Mouse (Mus musculus): Measurements from ENCODE around the gene Pabpn1.

Gene Pabpn1

DNA sequence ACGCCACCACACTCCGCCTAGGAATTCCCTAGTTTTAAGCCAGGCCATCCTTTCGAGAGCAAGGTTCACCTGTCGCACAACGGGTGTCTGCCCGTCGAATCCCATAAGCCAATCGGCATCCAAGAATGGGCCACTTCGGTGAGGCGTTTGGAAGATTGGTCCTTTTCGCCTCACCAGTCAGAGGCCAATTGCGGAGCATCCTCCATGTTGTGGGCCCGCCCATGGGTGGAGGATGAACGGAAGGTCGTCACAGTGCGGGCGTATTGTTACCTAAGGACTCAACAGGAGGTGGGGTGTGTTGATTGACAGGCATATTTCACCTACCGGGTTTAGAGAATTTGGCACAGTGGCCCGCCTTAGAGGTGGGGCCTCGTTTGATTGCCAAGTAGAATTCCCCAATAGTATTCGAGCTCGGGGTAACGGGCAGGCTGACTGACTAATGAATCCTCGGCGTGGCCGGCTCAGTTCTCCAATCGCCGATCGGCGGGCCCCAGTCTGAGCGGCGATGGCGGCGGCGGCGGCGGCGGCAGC, 1.4 kb downstream of the Pabpn1 start:
- peak; percentile 96 for DNase-seq (ENCODE audit: low spot score in 2 of 2)

DNA sequence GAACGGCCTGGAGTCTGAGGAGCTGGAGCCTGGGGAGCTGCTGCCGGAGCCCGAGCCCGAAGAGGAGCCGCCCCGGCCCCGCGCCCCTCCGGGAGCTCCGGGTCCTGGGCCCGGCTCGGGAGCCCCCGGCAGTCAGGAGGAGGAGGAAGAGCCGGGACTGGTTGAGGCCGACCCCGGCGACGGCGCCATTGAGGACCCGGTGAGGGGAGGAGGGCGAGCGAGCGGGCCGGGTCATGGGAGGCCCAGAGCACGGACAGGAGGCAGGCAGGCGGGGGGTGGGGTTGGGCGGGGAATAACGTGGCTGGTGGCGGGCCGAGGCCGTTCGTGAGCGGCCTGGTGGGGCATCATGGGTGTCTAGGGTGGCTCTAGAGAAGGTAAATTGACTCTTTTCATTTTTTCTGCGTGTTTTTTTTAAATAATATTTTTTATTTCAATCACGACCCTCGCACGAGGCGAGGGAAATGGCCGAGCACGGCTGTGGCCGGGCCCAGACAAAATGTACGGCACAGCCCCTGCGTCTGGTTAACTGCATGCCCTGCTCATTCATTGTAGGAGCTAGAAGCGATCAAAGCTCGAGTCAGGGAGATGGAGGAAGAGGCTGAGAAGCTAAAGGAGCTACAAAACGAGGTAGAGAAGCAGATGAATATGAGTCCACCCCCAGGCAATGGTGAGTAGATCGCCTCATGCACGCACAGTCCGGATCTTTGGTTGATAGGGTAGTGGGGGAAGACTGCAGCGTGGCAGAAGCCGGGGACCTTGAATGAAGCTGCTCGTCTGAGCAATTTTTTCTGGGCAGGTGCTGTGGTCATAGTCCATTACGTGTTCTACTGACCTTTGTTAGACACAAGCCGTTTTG, 2.2 kb downstream of the Pabpn1 start:
- DNase-seq (ENCODE audit: low spot score in 2 of 2): peak; percentile 65 to 85

DNA sequence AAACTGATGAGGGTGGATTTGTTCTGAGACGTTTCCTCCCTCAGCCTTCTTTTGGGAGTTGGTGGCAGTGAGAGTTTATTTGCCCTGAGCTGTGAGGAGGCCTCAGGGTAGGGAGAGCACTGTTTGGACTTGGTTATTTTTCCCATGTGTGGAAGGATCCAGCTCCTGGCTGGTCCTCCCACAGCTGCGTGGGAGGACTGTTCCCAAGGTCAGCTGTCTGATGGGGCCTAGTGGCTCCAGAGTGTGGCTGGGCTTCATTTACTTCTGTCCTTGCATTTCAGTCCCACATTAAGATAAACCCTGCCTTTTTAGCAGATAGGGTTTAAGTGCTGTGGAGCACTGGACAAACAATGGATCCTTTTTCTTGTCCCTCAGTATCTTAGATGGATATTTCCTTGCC, 5.1 kb downstream of the Pabpn1 start:
- DNase-seq (ENCODE audit: low spot score in 2 of 2): no peak

DNA sequence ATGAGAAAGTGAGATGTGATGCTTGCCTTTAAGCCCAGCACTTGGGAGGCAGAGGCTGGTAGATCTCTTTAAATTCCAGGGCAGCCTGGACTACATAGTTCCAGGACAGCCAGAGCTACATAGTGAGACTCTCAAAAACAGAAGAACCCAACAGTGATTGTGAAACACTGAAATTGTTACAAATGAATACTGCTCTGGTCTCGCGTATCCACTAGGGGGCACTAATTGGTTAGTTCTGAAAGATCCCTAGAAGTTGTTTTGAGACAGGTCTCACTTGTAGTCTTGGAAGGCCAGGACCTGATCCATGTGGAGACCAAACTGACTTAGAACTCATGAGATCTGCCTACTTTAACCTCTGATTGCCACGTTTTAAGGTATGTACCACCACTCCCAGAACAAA, 8.1 kb downstream of the Pabpn1 start:
- DNase-seq (ENCODE audit: low spot score in 2 of 2): peak in 1 of 2 experiments; percentile 49

DNA sequence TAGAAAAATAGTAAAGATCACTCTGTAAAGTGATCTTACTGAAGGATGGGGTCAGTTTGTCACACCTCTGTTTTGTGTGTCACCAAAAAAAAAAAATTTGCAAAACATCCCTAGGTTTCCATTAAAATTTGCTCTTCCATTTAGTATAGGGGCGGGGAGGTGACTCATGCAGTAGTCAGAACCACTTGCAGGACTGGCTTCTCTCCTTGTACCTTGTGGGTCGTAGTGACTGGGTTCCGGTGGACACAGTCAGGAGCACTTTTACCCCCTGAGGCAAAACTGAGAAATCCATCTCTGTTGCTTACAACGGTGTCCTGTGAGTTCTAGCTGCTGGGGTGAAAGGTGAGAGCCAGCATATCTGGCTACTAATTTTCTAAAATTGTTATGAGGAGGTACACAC, 11.3 kb downstream of the Pabpn1 start:
- DNase-seq (ENCODE audit: low spot score in 2 of 2): no peak

DNA sequence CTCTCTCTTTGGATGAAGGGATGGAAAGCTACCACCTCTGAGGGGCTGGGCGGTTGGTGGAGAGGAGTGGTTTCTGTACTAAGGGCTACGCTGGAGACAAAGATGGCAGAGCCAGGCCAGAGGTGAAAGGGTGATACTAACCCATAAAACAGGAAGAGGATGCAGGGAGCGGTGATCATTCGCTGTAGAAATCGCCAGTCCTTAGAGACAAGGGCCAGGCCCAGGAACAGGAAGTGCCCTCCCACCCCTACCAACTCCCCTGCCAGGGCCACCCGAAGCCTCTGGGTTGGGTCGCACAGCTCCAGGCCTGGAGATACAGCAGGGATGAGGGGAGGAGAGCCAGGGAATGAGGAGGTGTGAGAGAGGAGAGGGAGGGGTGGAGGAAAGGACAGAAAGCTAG, 16.4 kb downstream of the Pabpn1 start:
- no peak for DNase-seq (ENCODE audit: low spot score in 2 of 2)

DNA sequence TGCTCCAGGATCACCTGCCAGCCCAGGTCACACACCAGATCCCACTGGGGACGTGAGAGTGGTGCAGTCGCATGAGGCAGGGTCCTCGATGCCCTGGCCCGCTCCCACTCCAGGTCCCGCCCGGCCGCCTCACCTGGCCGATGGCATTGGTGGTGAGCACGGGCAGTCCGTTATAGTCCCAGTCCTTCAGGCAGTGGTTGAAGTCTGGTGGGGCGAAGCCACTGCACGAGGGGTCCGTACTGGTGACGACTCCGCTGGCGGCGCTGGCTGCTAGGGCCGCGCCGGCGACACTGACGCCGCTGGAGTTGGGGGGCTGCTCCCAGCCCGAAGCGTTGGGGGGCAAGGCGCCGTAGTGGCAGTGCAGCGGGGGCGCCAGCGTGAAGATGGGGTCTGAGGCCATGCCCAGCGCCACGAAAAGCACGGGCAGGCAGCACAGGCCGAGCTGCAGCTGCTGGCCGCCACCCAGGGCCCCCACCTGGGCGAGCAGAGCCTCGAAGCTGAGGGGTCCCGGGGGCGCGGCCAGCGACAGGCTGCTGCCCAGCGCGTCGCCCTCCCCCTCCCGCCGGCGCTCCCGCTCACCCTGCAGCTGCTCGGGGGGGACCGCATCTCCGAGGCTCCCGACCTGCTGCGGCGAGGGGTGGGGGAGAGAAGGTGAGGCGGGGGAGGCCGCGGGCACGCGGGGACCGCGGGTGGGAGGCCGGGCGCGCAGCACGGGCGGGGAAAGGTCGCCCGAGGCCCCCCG, 20.0 kb downstream of the Pabpn1 start:
- no peak for DNase-seq (ENCODE audit: low spot score in 2 of 2)

DNA sequence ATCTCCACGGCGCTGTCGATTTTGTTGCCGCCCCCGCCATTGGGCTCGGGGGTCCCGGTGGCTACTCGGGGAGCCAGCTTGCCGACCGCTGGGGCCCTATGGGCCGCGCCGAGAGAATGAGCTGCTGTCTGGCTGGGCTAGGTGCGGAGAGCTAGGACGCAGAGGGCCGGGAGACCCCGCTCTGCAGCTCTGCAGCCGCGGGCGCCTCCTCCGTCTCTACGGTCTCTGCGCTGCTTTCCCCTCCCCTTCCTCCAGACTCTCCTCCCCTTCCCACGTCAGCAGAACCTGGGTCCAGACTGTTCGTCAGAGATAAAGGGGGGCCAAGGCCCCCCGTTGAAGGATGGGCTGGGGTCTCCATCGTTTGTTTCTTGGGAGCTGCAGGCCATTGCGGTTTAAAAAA, 20.6 kb downstream of the Pabpn1 start, which contains the start of gene Slc22a17:
Slc22a17 (minus strand) TSS at position 247 of the 400 bp plus-strand sequence.
- peak in 1 of 2 experiments; percentile 69 for DNase-seq (ENCODE audit: low spot score in 2 of 2)

DNA sequence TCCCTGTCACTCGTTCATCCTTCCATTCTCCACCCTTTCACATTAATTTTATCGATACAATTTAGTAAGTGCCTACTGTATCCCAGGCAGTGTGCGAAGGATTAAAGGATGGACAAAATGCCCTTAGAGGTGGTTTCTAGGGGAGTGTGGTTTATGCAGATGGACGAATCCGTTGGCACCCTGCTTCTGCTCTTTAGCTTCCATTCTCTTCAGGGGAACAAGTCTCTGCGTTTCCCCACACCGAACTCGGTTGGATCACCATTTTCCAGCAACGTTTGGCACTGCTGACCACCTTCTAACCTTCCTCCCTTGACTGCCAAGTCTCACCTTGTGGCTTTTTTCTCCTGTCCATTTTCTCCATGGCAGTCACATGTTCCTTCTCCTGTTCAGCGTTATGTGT, 21.0 kb downstream of the Pabpn1 start:
- no peak for DNase-seq (ENCODE audit: low spot score in 2 of 2)

DNA sequence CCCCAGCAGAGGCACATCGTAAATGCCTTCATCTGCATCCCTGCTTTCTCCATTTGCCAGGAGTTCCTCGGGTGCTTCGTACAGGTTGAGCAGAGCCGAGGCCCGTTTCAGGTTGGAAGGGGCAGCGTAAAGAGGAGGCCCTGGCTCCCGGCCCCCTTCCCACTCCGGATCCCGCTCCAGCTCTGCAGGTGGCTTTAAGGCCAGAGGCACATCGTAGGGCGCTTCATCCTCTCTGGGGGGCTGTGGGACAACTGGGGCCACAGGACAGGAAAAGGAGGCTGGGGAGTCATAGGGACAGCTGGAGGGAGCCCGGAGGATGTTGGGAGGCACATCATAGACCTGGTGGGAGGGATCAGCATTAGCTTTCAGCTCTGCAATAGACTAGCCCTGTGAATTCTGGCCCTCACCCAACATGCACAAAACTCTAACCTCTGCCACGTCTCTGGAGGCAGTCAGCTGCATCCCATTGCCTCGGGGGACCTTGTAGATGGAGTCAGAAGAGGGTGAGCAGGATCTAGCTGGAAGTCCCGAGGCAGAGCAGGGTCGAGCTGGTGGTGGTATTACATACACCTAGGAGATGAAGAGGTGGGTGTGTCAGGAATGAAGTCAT, 27.9 kb downstream of the Pabpn1 start:
- DNase-seq (ENCODE audit: low spot score in 2 of 2): no peak

DNA sequence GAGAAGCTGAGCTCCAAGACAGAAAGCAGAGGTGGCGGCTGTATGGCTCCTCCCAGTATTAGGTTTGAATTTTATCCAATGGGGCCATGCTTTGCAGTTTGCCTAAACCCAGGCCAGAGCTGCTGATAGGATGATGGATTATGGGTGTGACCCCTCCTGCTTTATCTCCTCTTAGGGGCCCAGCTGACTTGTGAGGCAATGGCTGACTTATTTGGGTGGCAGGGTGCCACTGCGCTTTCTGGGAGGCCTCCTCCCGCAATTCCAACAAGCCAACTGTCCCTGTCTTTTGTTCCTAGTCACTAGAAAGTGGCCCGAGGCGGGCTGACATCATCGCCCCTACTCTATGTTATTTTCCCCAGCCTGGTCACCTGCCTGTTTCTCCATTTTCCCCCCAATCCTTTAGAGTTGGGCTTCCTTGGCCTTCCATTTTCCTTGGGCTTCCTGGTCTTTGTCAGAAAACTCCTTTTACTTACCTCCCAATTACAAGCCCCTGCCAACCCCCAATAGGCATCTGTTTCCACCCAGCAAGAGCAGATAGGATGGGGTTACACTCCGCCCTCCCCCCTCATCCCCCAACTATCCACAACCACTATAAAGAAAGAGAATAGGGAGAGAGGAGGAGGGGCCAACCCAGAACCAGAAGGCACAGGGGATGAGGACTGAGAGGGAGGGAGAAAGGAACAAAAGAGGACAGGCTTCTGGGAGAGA, 32.5 kb downstream of the Pabpn1 start:
- DNase-seq (ENCODE audit: low spot score in 2 of 2): no peak

DNA sequence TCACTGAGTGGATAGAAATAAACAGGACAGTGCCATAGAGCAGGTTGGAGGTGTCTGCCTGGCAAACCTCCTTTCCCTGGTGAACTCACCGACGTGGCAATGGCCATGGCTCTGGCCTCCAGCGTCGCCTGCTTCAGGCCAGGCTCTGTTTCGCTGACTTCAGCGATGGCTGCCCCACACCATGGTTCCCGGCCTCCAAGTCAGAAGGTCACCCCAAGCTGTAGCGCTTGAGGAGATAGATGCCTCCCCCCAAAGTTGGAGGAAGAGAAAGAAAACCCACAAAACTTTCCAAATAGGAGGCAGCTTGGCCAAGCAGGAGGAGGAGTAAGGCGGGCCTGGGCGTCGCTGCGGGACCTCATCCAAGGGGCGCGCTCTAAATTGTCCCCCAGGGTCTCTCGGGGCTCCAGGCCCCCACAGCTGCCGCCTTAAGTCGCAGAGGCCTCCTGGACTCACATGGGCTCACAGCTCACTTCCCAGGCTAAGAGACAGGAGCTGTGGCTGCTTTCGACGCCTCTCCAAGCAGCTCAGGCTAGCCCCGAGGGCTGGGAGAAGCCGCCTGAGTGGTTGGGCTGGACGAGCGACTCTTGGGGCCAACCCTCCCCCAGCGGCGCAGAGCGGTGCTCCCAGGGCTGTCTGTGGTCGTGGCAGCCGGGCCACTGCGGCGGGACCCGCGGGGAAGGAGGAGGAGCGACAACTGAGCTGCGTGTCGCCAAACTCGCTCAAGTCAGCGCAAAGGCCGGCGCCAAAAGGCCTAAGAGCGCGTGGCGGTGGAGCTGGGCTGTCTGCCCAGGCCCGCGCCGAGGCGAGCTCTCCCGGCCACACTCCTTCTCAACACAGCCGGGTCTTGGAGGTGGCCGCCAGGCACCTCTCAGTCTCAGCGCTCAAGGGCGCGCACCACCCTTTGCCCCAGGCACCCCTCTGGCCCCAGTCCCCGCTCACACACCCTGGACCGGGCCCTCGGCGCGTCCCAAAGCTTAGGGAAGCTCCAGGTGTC, 33.3 kb downstream of the Pabpn1 start, which contains the start of gene Efs:
Efs (minus strand) TSS at position 778 of the 994 bp plus-strand sequence.
- no peak for DNase-seq (ENCODE audit: low spot score in 2 of 2)

DNA sequence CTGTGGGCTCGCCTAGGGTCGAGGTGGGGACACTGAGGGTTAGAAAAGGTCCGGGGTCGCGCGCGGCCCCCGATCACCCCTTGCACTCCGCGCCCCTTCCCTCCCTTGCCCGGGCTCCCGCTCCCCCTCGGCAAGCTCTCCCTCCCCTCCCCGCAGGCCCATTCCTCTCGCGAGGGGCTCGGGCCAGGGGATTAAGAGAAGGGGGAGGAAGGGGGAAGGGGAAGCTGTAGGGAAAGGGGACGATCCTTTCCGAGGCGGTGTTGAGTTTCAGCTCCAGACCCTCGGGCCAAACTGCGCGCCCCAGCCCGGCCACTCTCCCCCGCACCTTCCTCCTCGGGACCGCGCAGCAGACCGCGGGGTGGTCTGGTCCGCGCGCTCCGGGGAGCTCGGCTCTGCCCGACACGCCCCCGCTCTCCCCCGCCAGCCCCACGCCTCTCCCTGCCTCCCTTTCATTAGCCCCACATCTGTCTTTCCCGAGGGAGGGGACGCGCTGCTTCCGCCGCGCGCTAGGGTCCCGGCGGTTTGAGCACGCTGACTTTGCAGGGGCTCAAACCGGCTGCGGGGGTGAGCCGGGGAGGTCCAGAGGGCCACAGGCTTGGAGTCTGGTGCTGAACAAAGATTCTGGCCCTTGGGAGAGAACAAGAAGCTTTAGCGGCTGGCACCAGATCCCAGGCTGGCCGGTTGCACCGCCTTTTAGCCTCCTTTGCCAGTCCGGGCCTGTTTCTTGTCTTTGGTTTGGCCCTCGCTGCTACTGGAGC, 34.3 kb downstream of the Pabpn1 start:
- no peak for DNase-seq (ENCODE audit: low spot score in 2 of 2)

DNA sequence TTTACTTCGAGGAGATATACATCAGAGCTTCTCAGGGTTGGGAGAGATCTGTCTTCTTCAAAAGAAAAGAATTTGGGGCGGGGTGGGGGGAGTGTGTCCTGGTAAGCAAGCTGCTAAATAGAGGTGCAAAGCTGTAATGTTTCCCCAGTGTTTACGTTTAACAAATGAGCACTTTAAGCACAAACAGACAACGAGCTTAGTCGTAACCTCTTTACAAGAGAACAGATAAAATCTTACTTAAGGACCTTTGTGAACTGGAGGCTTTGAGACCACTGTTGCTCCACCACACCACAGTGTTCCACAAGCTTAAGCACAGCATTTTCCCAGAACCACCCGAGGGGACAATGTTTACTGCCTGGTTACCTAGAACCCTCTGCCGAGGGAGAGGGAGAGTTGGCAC, 35.0 kb downstream of the Pabpn1 start:
- DNase-seq (ENCODE audit: low spot score in 2 of 2): no peak

DNA sequence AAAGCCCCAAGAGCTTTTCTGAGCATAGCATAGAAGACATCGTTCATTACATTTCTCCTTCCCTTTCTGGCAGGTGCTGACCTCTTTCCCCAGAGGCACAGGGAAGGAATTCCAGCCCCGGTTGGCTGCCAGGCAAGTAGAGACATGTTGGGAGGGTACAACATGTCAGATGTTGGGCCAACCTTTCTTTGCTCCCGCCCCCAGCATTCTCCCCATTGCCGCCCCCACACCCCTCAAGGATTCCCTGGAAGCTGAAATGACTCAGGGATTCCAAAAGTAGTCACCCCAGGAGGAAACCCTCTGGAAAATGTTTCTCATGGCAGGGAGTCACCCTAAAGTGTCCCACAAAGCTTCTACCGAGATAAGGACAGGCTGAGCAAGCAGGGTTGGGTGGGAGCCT, 37.5 kb downstream of the Pabpn1 start:
- DNase-seq (ENCODE audit: low spot score in 2 of 2): no peak

DNA sequence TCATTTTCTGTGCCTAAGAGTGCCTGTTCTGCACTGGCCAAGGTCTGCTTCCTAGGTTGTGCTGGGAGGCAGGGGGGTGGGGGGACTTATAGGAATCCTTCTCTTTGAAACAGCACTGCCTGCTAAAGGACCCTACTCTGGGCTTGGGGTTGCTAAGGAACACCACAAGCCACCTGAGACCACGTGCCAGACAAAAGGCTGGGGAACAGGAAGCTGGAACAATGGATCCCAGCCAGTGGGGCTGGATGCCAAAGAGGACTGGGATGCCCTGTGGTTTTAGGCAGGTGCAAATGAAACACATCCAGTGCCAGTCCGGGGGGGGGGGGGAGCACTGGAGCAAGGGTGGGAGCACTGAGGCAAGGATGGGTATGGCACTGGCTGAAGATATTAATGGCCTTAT, 38.1 kb downstream of the Pabpn1 start:
- DNase-seq (ENCODE audit: low spot score in 2 of 2): no peak

DNA sequence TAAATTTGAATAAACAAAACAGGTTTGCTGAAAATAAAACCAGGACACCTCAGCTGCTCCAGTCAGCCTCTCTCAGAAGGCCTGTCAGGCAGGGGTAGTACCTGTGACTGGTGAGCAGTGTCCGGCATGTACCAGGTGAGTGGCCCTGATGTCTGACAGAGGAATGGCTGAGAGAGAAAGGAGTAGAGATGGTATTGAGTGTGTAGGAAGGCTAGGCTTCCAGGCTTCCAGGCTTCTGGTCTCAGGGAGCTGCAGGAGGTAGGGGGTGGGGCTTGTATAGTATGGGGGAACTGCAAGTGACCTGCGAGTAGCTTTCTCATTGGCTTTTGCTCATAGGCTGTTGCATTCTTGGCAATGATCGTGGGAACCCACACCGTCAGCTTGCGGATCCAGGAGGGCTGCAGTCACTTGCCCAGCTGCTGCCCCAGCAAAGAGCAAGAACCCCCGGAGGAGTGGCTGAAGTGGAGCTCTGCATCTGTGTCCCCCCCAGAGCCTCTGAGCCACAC, 40.4 kb downstream of the Pabpn1 start, which contains the start of gene Il25:
Il25 (plus strand) TSS at position 51 of the 506 bp plus-strand sequence.
- DNase-seq (ENCODE audit: low spot score in 2 of 2): no peak

DNA sequence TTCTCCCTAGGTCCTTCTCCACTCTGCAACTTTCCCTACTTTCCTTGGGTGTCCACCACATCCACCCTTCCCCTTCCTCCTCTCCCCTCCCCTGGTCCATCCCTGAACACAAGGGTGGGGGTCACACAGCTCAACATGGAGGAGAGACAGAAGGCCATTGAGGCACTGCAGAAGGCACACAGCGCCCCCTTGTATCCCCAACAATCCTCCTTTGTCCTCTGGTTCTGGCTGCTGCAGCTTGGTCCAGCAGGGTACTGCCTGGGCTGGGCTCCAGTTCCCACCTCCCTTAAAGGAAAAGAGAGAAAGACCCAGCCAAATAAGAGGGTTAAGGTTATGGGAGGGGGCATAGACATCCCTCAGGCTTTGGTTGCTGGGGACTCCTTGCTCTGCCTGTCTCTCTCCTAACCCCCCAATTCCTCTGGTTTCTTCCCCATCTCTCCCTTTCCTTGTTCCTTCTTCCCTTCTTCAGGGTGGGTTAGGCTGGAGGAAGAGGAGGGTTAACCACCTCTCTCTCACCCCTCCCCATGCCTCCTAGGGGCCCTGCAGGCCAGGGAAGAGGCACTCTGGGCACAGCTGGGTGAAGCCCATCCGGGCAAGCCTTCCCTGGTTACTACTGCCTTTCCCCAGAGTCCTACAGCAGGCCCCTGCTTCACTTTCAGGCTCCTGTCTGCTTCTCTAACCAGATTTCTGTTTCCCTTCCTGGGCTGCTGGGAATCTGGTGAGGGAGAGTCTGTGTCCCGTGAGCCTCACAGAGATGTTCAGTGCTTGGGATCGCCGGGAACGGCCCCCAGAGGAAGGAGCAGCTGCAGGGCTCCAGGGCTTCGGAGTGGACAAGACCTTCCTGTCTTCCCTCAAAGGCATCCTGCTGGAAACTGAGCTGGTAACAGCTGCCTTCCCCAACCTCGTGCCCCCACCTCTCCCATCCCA, 43.9 kb downstream of the Pabpn1 start, which contains the start of gene Cmtm5:
Cmtm5 (plus strand) TSS at position 358 of the 927 bp plus-strand sequence.
- DNase-seq (ENCODE audit: low spot score in 2 of 2): no peak

All from spleen, postnatal 4 days (tissue).